Mouse (Mus musculus) liver, adult 2 months (tissue): Measurements from ENCODE around the gene Aknad1. TPM values are rescaled to one million over a fixed set of nuclear protein-coding genes. Genes with fewer than 3 reads are reported as not detected.

Experiments used
- DNase-seq: peaks from one replicate; pipeline ENCODE4 v3.0.0-alpha.2; 2011; ENCODE audit warnings: low read depth, low spot score; ENCODE audit errors: extremely low read depth
- H3K27ac ChIP-seq: fragments of 200-500 bp; replicated peaks from 2 replicates; pipeline ENCODE4 v1.5.1; 2012; ENCODE audit warnings: low read depth, mild to moderate bottlenecking, control low read depth, inconsistent platforms, low read length; ENCODE audit not compliant: insufficient read depth
- H3K27me3 ChIP-seq: fragments of 200-500 bp; 2 replicates; pipeline ENCODE4 v1.6.1; 2012; ENCODE audit warnings: mild to moderate bottlenecking, moderate library complexity, low read length, inconsistent platforms; ENCODE audit not compliant: control insufficient read depth, insufficient read depth
- H3K36me3 ChIP-seq: fragments of 200-500 bp; 2 replicates; pipeline ENCODE4 v1.6.1; 2012; ENCODE audit warnings: low read length, inconsistent platforms; ENCODE audit not compliant: control insufficient read depth, insufficient read depth
- H3K4me1 ChIP-seq: fragments of 200-500 bp; 2 replicates; pipeline ENCODE4 v1.6.1; 2011; ENCODE audit warnings: low read length; ENCODE audit not compliant: control insufficient read depth, insufficient read depth
- H3K4me3 ChIP-seq: fragments of 200-500 bp; 2 replicates; pipeline ENCODE4 v1.5.1; 2011; ENCODE audit warnings: low read depth, mild to moderate bottlenecking, control low read depth, low read length, moderate library complexity; ENCODE audit not compliant: insufficient read depth
- H3K79me2 ChIP-seq: fragments of 200-500 bp; 2 replicates; pipeline ENCODE4 v1.6.1; 2012; ENCODE audit warnings: inconsistent platforms, mild to moderate bottlenecking, low read length, moderate library complexity; ENCODE audit not compliant: control insufficient read depth, insufficient read depth
- H3K9ac ChIP-seq: fragments of 200-500 bp; 2 replicates; pipeline ENCODE4 v1.6.1; 2012; ENCODE audit warnings: low read depth, mild to moderate bottlenecking, control low read depth, inconsistent platforms, low read length
- CTCF ChIP-seq: fragments of 200-500 bp; IDR thresholded peaks from 2 replicates; pipeline ENCODE4 v1.5.1; 2011; ENCODE audit warnings: low read depth, low read length, control low read depth
- POLR2A ChIP-seq: fragments of 200-500 bp; IDR thresholded peaks from 2 replicates; pipeline ENCODE4 v1.6.1; 2011; ENCODE audit warnings: low read length, control low read depth; ENCODE audit not compliant: insufficient read depth; ENCODE audit errors: extremely low read depth
- WGBS: fragments of 180-500 bp; shearing (Covaris S2); methylation state at CpG from one replicate; pipeline ENCODE4 v1.1.7; 2018; 5-methylcytosine and 5-hydroxymethylcytosine counted together
- polyA plus RNA-seq: library from polyadenylated mRNA; depleted of rRNA; stranded (reverse); fragments of >200 nt; gene quantifications from 2 replicates; pipeline ENCODE4 v1.2.3, GENCODE M21; 2012
- total RNA-seq: library from RNA; depleted of rRNA; stranded (reverse); fragments of >200 nt; gene quantifications from 2 replicates; pipeline ENCODE4 v1.2.3, GENCODE M21; 2014

Aknad1 gene
- total and polyA plus RNA-seq, 2 experiments: not detected

GRCm38 (mm10) chr3:108790499-108790898 lies 51.0 kb downstream of the Aknad1 start:
- Histone ChIP-seq H3K4me1 (peaks cover 8% of the 10 kb centered on the region), H3K27me3 (no peaks in the 10 kb centered on the region), H3K4me3 (no peak overlapping the region), H3K36me3 (peaks cover 20% of the 10 kb centered on the region), H3K27ac (no peak overlapping the region), H3K9ac (no peak overlapping the region), H3K79me2 (no peaks in the 10 kb centered on the region)
- 93% methylated on average over 3 of the region's 3 CpGs for WGBS
- TF ChIP-seq POLR2A: no peak
- no peak for TF ChIP-seq CTCF
- no peak for DNase-seq

GRCm38 (mm10) chr3:108791054-108791706 lies 51.7 kb downstream of the Aknad1 start:
- Histone ChIP-seq H3K4me3 (no peak overlapping the region), H3K36me3 (peaks cover 26% of the 10 kb centered on the region), H3K27me3 (no peaks in the 10 kb centered on the region), H3K79me2 (no peaks in the 10 kb centered on the region), H3K27ac (no peak overlapping the region), H3K4me1 (peaks cover 8% of the 10 kb centered on the region), H3K9ac (no peak overlapping the region)
- WGBS: 88% methylated on average over 7 of the region's 7 CpGs
- DNase-seq: no peak
- no peak for TF ChIP-seq POLR2A
- TF ChIP-seq CTCF: no peak

- DNase-seq: no peak
- Histone ChIP-seq H3K4me1 (peaks cover 8% of the 10 kb centered on the region), H3K4me3 (no peak overlapping the region), H3K79me2 (no peaks in the 10 kb centered on the region), H3K36me3 (peaks cover 34% of the 10 kb centered on the region), H3K27me3 (no peaks in the 10 kb centered on the region), H3K27ac (no peak overlapping the region), H3K9ac (no peak overlapping the region)
- TF ChIP-seq POLR2A (no peak), CTCF (no peak)
These were observed 53.0 kb downstream of the Aknad1 start for GRCm38 (mm10) chr3:108792420-108792819.

GRCm38 (mm10) chr3:108794780-108795179 lies 55.3 kb downstream of the Aknad1 start:
- H3K4me3 ChIP-seq: no peak overlapping the region
- peak; percentile 44 for DNase-seq
- no peak overlapping the region for H3K9ac ChIP-seq
- H3K36me3 ChIP-seq: peaks cover 43% of the 10 kb centered on the region
- no peak overlapping the region for H3K27ac ChIP-seq
- no peak for TF ChIP-seq CTCF
- TF ChIP-seq POLR2A: no peak
- 70% methylated on average over 9 of the region's 9 CpGs for WGBS
- H3K27me3 ChIP-seq: no peaks in the 10 kb centered on the region
- H3K4me1 ChIP-seq: no peaks in the 10 kb centered on the region
- H3K79me2 ChIP-seq: no peaks in the 10 kb centered on the region

GRCm38 (mm10) chr3:108795554-108796299 lies 56.3 kb downstream of the Aknad1 start:
- Histone ChIP-seq H3K36me3 (peaks cover 51% of the 10 kb centered on the region), H3K4me1 (no peaks in the 10 kb centered on the region), H3K4me3 (no peak overlapping the region), H3K9ac (no peak overlapping the region), H3K79me2 (no peaks in the 10 kb centered on the region), H3K27ac (no peak overlapping the region), H3K27me3 (no peaks in the 10 kb centered on the region)
- 90% methylated on average over 7 of the region's 7 CpGs for WGBS
- TF ChIP-seq POLR2A (no peak), CTCF (no peak)
- no peak for DNase-seq

GRCm38 (mm10) chr3:108796386-108796785 lies 56.9 kb downstream of the Aknad1 start:
- DNase-seq: no peak
- no peak for TF ChIP-seq POLR2A
- TF ChIP-seq CTCF: no peak
- peaks cover 57% of the 10 kb centered on the region for H3K36me3 ChIP-seq
- H3K4me1 ChIP-seq: no peaks in the 10 kb centered on the region
- H3K4me3 ChIP-seq: no peak overlapping the region
- no peak overlapping the region for H3K27ac ChIP-seq
- no peak overlapping the region for H3K9ac ChIP-seq
- H3K27me3 ChIP-seq: no peaks in the 10 kb centered on the region
- no peaks in the 10 kb centered on the region for H3K79me2 ChIP-seq
- WGBS: 69% methylated on average over 4 of the region's 4 CpGs
